Mouse (Mus musculus): Measurements from ENCODE around the gene Gimap5. TPM values are rescaled to one million over a fixed set of nuclear protein-coding genes. Genes with fewer than 3 reads are reported as not detected.

The Gimap5 gene
- polyA plus RNA-seq, 1 experiment from 2014 or later = 0.62 TPM

GRCm38 (mm10) chr6:48742422-48743351 is 3.3 kb upstream of the Gimap5 start:
- DNase-seq (ENCODE audit: extremely low spot score, low spot score) = peak; percentile 18
- no peaks in the 10 kb centered on the region for H3K9me3 ChIP-seq
- H3K4me3 ChIP-seq = peak overlapping the region; percentile 59
- no peak overlapping the region; the same call in 1 of the 2 replicates for H3K27ac ChIP-seq
- under 1% methylated on average over 52 of the region's 52 CpGs for WGBS
- H3K4me1 ChIP-seq = peaks cover 28% of the 10 kb centered on the region
- no peaks in the 10 kb centered on the region for H3K36me3 ChIP-seq (replicated peaks)
- peaks cover 52% of the 10 kb centered on the region for H3K27me3 ChIP-seq (ENCODE audit: poor library complexity, severe bottlenecking)

DNA sequence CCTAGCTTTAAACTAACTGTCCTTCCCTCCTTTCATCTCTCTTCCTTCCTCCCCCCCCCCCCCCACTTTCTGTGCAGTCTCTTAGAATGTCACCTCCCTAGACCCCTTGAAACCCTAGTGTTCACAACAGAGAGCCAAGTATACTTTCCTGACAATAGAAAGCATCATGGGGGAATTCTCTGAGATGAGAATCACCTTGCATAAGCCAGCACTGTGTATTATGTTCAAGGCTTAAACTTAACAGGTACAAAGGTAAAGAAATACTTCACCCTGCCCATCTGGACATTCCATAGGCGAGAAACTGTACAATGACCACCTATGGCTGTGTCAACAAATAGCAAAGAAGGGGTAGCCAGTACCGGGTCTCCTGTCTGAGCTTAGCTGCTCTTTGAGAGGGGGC is 507 bp upstream of the Gimap5 start:
- Histone ChIP-seq H3K27ac (peak overlapping the region; percentile 15; the same call in 1 of the 2 replicates), H3K36me3 (replicated peaks) (no peaks in the 10 kb centered on the region), H3K27me3 (ENCODE audit: poor library complexity, severe bottlenecking) (peaks cover 48% of the 10 kb centered on the region), H3K4me1 (peaks cover 28% of the 10 kb centered on the region), H3K4me3 (no peak overlapping the region), H3K9me3 (no peaks in the 10 kb centered on the region)
- DNase-seq (ENCODE audit: extremely low spot score, low spot score) = no peak
- WGBS = 76% methylated on average over 2 of the region's 2 CpGs

GRCm38 (mm10) chr6:48747091-48747966 is 1.3 kb downstream of the Gimap5 start:
- Histone ChIP-seq H3K9me3 (no peaks in the 10 kb centered on the region), H3K27me3 (ENCODE audit: poor library complexity, severe bottlenecking) (peaks cover 29% of the 10 kb centered on the region), H3K4me1 (peaks cover 11% of the 10 kb centered on the region), H3K4me3 (no peak overlapping the region), H3K36me3 (replicated peaks) (no peaks in the 10 kb centered on the region), H3K27ac (no peak overlapping the region)
- DNase-seq (ENCODE audit: extremely low spot score, low spot score) = no peak
- WGBS = 78% methylated on average over 7 of the region's 7 CpGs

DNA sequence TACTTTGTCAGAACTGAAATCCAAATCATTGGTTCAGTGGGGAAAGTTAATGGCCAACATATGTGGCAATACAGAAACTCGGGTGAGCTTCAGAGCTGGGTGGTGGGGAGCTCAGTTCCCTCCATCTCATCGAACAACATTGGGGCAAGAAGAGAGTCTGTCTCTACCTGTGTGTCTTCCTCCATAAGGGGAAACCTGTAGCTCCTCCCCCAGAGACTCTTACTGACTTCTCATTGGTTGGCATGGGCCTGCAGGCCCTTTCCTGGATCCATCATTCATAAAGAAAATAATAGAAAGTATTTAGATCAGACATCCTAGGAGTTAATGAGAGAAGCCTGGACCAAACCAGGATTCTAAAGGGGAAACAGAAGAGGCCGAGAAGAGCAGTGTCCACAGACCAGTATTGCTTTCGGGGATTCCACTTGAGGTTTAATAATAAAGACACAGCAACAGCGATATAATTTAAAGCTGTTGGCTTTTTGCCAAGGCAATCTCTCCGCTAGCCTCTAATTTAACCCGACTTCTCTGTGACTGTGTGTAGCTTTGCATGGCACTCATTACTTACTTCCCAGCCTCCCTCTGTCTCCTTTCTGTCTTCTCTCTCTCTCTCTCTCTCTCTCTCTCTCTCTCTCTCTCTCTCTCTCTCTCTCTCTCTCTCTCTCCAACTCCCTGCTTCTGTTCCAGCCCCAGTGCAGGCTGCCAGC is 17.7 kb downstream of the Gimap5 start:
- H3K36me3 ChIP-seq (replicated peaks) = no peaks in the 10 kb centered on the region
- H3K27ac ChIP-seq = no peak overlapping the region
- DNase-seq (ENCODE audit: extremely low spot score, low spot score) = no peak
- H3K27me3 ChIP-seq (ENCODE audit: poor library complexity, severe bottlenecking) = no peaks in the 10 kb centered on the region
- no peak overlapping the region for H3K4me3 ChIP-seq
- peaks cover 8% of the 10 kb centered on the region; the same call in 1 of the 2 replicates for H3K9me3 ChIP-seq
- no peaks in the 10 kb centered on the region for H3K4me1 ChIP-seq
- WGBS = 93% methylated on average over 7 of the region's 7 CpGs

DNA sequence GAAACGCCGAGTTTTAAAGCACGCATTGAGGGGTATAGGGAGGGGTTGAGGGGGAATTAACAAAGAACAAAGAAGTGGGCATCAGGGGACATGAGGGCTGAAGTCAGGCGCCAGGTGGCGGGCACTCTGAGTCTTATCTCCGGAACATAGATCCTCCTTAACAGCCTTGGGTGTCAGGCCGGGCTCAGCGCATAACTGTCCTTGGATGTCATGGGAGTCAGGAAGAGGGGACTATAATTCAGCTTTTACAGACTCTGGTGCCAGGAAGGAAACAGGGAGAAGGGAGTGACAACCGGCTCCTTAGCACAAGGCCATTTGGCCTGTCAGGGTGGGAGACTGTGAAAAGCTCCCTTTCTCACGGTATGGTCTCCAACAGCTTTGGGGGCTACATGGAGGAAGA is 18.5 kb downstream of the Gimap5 start:
- H3K4me3 ChIP-seq = no peak overlapping the region
- no peaks in the 10 kb centered on the region for H3K36me3 ChIP-seq (replicated peaks)
- H3K27me3 ChIP-seq (ENCODE audit: poor library complexity, severe bottlenecking) = no peaks in the 10 kb centered on the region
- no peak overlapping the region for H3K27ac ChIP-seq
- no peaks in the 10 kb centered on the region for H3K4me1 ChIP-seq
- peaks cover 8% of the 10 kb centered on the region; the same call in 1 of the 2 replicates for H3K9me3 ChIP-seq
- no peak for DNase-seq (ENCODE audit: extremely low spot score, low spot score)
- 94% methylated on average over 10 of the region's 10 CpGs for WGBS

DNA sequence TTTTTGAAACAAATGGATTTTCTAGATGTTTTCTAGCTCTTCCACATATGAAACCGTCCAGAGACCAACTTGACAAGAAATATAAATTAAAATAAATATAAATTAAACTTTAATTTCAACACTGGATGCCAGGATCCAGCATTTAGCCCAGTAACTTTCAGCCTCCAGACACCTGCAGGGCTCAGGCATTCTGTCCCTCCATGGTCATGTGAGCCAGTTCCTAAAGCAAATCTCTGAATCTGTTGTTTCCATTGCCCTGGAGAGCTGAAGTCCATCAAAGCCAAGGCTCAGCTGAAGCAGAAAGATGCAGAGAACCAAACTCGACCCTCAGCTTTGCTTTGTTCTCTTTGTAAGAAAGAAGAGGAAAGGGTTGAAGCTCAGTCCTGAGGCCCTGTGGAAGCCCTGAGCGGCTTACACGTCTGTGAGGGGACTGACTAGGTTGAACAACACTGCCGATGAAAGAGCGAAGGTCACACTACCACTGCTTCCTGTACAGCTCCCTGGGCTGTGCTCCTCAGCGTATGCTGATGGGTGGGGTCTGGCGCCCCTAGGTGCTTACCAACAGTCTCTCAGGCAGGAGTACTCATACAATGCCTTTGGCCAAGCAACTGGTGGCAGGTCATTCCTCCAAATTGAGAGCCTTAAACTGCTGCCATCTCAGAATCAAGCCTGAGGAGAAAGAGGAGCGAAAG is 22.3 kb downstream of the Gimap5 start:
- no peak for DNase-seq (ENCODE audit: extremely low spot score, low spot score)
- H3K27me3 ChIP-seq (ENCODE audit: poor library complexity, severe bottlenecking) = no peaks in the 10 kb centered on the region
- peaks cover 8% of the 10 kb centered on the region; the same call in 1 of the 2 replicates for H3K9me3 ChIP-seq
- no peak overlapping the region for H3K27ac ChIP-seq
- WGBS = 73% methylated on average over 9 of the region's 9 CpGs
- H3K4me3 ChIP-seq = no peak overlapping the region
- H3K36me3 ChIP-seq (replicated peaks) = no peaks in the 10 kb centered on the region
- 0 out of 2 replicates have a peak, but pooled peaks cover 4% of the 10 kb centered on the region for H3K4me1 ChIP-seq

- Histone ChIP-seq H3K9me3 (peaks cover 8% of the 10 kb centered on the region; the same call in 1 of the 2 replicates), H3K27me3 (ENCODE audit: poor library complexity, severe bottlenecking) (no peaks in the 10 kb centered on the region), H3K4me1 (0 out of 2 replicates have a peak, but pooled peaks cover 4% of the 10 kb centered on the region), H3K27ac (no peak overlapping the region), H3K36me3 (replicated peaks) (no peaks in the 10 kb centered on the region), H3K4me3 (no peak overlapping the region)
- DNase-seq (ENCODE audit: extremely low spot score, low spot score) = no peak
- 83% methylated on average over 3 of the region's 3 CpGs for WGBS
These were observed 22.9 kb downstream of the Gimap5 start for GRCm38 (mm10) chr6:48768933-48769332.

DNA sequence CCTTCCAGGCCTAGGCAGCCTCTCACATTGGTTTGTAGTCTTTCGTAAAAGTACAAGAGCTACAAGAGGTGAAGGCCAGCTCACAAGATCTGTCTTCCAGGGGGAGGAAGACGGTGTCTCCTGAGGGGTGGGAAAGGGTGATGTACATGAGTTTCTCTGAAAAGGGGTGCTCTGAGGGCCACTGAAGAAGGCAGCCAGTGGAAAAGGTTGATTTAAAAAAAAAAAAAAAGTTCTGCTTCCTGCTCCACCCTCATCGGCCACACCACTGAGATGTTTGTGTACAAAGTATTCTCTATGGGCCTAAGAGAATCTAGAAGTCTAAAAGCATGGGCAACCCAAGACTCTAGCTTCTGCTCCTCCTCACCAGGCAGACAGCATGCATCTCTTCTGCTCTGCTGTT is 24.7 kb downstream of the Gimap5 start, which contains the start of gene Gimap3:
Gene Gimap3 (minus strand): TSS at position 156 of the 400 bp plus-strand sequence.
- H3K36me3 ChIP-seq (replicated peaks) = no peaks in the 10 kb centered on the region
- 95% methylated on average over 3 of the region's 3 CpGs for WGBS
- DNase-seq (ENCODE audit: extremely low spot score, low spot score) = no peak
- H3K4me1 ChIP-seq = 0 out of 2 replicates have a peak, but pooled peaks cover 4% of the 10 kb centered on the region
- H3K27me3 ChIP-seq (ENCODE audit: poor library complexity, severe bottlenecking) = no peaks in the 10 kb centered on the region
- 0 out of 2 replicates have a peak within 1 kb of the TSS, but pooled peaks have one; percentile 20 for H3K27ac ChIP-seq
- H3K9me3 ChIP-seq = no peaks in the 10 kb centered on the region
- no peak within 1 kb of the TSS for H3K4me3 ChIP-seq

- Histone ChIP-seq H3K36me3 (replicated peaks) (no peaks in the 10 kb centered on the region), H3K27me3 (ENCODE audit: poor library complexity, severe bottlenecking) (no peaks in the 10 kb centered on the region), H3K4me3 (no peak overlapping the region), H3K27ac (0 out of 2 replicates have a peak overlapping the region, but pooled peaks have one; percentile 20), H3K9me3 (no peaks in the 10 kb centered on the region), H3K4me1 (0 out of 2 replicates have a peak, but pooled peaks cover 4% of the 10 kb centered on the region)
- 13% methylated on average over 8 of the region's 8 CpGs for whole genome bisulfite sequencing
- DNase-seq (ENCODE audit: extremely low spot score, low spot score) = peak; percentile 75
These were observed 26.0 kb downstream of the Gimap5 start for GRCm38 (mm10) chr6:48772030-48772429.

DNA sequence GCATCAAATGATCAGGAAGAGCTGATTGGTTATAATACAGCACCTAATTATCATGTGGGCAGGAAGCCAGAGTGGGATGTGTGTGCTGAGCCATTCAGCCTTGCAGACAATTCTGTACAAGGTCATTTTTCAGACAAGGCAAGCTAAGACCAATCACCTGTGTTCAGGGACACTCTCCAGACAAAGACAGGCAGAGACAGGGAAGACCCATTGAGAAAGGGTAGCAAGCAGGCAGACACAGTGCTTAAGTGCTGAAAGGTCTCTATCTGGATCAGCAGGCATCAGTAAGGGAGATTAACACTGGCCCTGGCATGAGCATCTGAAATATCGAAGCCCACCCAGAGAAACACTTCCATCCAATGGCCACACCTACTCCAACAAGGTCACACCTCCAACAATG is 38.4 kb downstream of the Gimap5 start:
- H3K9me3 ChIP-seq = peaks cover 5% of the 10 kb centered on the region
- no peak for DNase-seq (ENCODE audit: extremely low spot score, low spot score)
- H3K36me3 ChIP-seq (replicated peaks) = no peaks in the 10 kb centered on the region
- H3K4me3 ChIP-seq = no peak overlapping the region
- no peaks in the 10 kb centered on the region for H3K27me3 ChIP-seq (ENCODE audit: poor library complexity, severe bottlenecking)
- no peaks in the 10 kb centered on the region for H3K4me1 ChIP-seq
- no peak overlapping the region for H3K27ac ChIP-seq
- 95% methylated on average over 1 of the region's 1 CpGs for WGBS

GRCm38 (mm10) chr6:48785189-48785588 is 39.2 kb downstream of the Gimap5 start:
- WGBS = 83% methylated on average over 1 of the region's 1 CpGs
- no peaks in the 10 kb centered on the region for H3K4me1 ChIP-seq
- no peaks in the 10 kb centered on the region; the same call in 1 of the 2 replicates for H3K9me3 ChIP-seq
- H3K36me3 ChIP-seq (replicated peaks) = no peaks in the 10 kb centered on the region
- no peak for DNase-seq (ENCODE audit: extremely low spot score, low spot score)
- no peak overlapping the region for H3K27ac ChIP-seq
- H3K4me3 ChIP-seq = no peak overlapping the region
- no peaks in the 10 kb centered on the region for H3K27me3 ChIP-seq (ENCODE audit: poor library complexity, severe bottlenecking)
